Mouse (Mus musculus): ENCODE data around the gene Leng1. TPM values are rescaled to one million over a fixed set of nuclear protein-coding genes. Genes with fewer than 3 reads are reported as not detected.

Gene Leng1
- polyA plus RNA-seq, 1 experiment from 2014 or later, result 16.5 TPM

DNA sequence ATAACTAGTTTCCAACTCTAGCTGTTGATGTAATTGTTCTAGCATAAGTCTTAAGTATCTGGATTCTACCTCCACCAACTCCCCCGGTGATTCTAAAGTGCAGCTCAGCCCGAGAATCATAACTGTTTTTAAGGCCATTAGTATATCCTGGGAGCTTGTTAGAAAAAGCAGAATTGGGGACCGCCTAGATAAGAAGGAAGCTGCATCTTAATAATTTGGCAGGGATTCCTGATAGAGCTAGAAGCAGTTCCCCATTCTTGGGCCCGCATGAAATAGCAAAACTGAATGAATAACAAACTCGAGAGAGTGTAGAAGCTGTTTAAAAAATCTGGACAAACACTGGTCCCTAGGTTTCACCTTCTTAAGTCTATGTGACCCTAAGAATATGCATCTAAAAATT is 22.2 kb downstream of the Leng1 start:
- Histone ChIP-seq H3K9ac (replicated peaks; ENCODE audit: low read length) (no peak overlapping the region), H3K27me3 (ENCODE audit: control insufficient read depth, insufficient read depth, low read length) (no peaks in the 10 kb centered on the region), H3K4me3 (ENCODE audit: low read depth, low read length) (no peak overlapping the region), H3K4me2 (ENCODE audit: low read depth, low read length) (no peak overlapping the region; the same call in 1 of the 2 replicates), H3K27ac (replicated peaks; ENCODE audit: low read depth, low read length) (no peak overlapping the region), H3K4me1 (ENCODE audit: control insufficient read depth, insufficient read depth, low read length) (peaks cover 6% of the 10 kb centered on the region; the same call in 1 of the 2 replicates), H3K9me3 (replicated peaks; ENCODE audit: control insufficient read depth, low read length) (no peaks in the 10 kb centered on the region), H3K36me3 (replicated peaks; ENCODE audit: control insufficient read depth, insufficient read depth, low read depth, low read length) (peaks cover 3% of the 10 kb centered on the region)
- DNase-seq (ENCODE audit: low spot score), result no peak
- 72% methylated on average over 5 of the region's 5 CpGs for WGBS
- ATAC-seq (replicated peaks; ENCODE audit: insufficient number of reproducible peaks, low FRiP score, low TSS enrichment, low read depth), result no peak

- H3K27ac ChIP-seq (replicated peaks; ENCODE audit: low read depth, low read length), result no peak overlapping the region
- H3K4me1 ChIP-seq (ENCODE audit: control insufficient read depth, insufficient read depth, low read length), result no peaks in the 10 kb centered on the region
- H3K36me3 ChIP-seq (replicated peaks; ENCODE audit: control insufficient read depth, insufficient read depth, low read depth, low read length), result peaks cover 3% of the 10 kb centered on the region
- no peaks in the 10 kb centered on the region for H3K27me3 ChIP-seq (ENCODE audit: control insufficient read depth, insufficient read depth, low read length)
- no peak for DNase-seq (ENCODE audit: low spot score)
- H3K9me3 ChIP-seq (replicated peaks; ENCODE audit: control insufficient read depth, low read length), result no peaks in the 10 kb centered on the region
- peak overlapping the region; percentile 43 for H3K4me3 ChIP-seq (ENCODE audit: low read depth, low read length)
- H3K4me2 ChIP-seq (ENCODE audit: low read depth, low read length), result peak overlapping the region; percentile 78
- ATAC-seq (replicated peaks; ENCODE audit: insufficient number of reproducible peaks, low FRiP score, low TSS enrichment, low read depth), result no peak
- peak overlapping the region; percentile 77 for H3K9ac ChIP-seq (replicated peaks; ENCODE audit: low read length)
- 56% methylated on average over 3 of the region's 3 CpGs for WGBS
Observed at GRCm38 (mm10) chr7:3630478-3630815, 35.2 kb downstream of the Leng1 start.

- H3K4me1 ChIP-seq (ENCODE audit: control insufficient read depth, insufficient read depth, low read length), result no peaks in the 10 kb centered on the region
- H3K4me3 ChIP-seq (ENCODE audit: low read depth, low read length), result peak within 1 kb of the TSS; percentile 43
- H3K36me3 ChIP-seq (replicated peaks; ENCODE audit: control insufficient read depth, insufficient read depth, low read depth, low read length), result peaks cover 3% of the 10 kb centered on the region
- H3K4me2 ChIP-seq (ENCODE audit: low read depth, low read length), result peak within 1 kb of the TSS; percentile 78
- peak within 1 kb of the TSS; percentile 77 for H3K9ac ChIP-seq (replicated peaks; ENCODE audit: low read length)
- peak; percentile 84 for ATAC-seq (replicated peaks; ENCODE audit: insufficient number of reproducible peaks, low FRiP score, low TSS enrichment, low read depth)
- WGBS, result 1% methylated on average over 47 of the region's 47 CpGs
- H3K27ac ChIP-seq (replicated peaks; ENCODE audit: low read depth, low read length), result no peak within 1 kb of the TSS
- H3K27me3 ChIP-seq (ENCODE audit: control insufficient read depth, insufficient read depth, low read length), result no peaks in the 10 kb centered on the region
- no peaks in the 10 kb centered on the region for H3K9me3 ChIP-seq (replicated peaks; ENCODE audit: control insufficient read depth, low read length)
- DNase-seq (ENCODE audit: low spot score), result peak; percentile 96
Observed at GRCm38 (mm10) chr7:3629543-3630477, 35.8 kb downstream of the Leng1 start, which contains the start of the genes Tfpt and Prpf31. Gene Tfpt (minus strand): TSS chr7:3629929. Gene Prpf31 (plus strand): TSS chr7:3629985.

DNA sequence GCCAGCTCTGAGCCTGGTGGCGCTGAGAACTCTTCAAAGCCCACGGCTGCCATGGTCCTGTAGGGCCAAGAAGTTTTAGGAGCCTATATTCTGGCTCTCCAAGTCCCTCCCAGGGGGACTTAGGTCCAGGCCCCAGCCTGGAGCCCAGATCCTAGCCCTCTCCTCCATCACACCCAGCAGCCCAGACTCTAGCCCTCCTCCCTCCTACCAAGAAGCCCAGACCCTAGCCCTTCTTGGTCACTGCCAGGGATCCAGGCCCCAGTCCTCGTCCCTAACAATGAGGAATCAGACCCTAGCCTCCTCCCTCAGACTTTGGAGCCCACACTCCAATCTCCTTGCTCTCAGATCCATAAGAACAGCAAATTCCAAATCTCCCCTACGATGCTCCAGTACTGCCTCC is 36.6 kb downstream of the Leng1 start:
- peak overlapping the region; percentile 74 for H3K4me2 ChIP-seq (ENCODE audit: low read depth, low read length)
- peak overlapping the region; percentile 43 for H3K4me3 ChIP-seq (ENCODE audit: low read depth, low read length)
- no peaks in the 10 kb centered on the region for H3K9me3 ChIP-seq (replicated peaks; ENCODE audit: control insufficient read depth, low read length)
- peak; percentile 24; the same call in 1 of the 2 replicates for ATAC-seq (replicated peaks; ENCODE audit: insufficient number of reproducible peaks, low FRiP score, low TSS enrichment, low read depth)
- 34% methylated on average over 4 of the region's 4 CpGs for WGBS
- H3K27me3 ChIP-seq (ENCODE audit: control insufficient read depth, insufficient read depth, low read length), result no peaks in the 10 kb centered on the region
- H3K36me3 ChIP-seq (replicated peaks; ENCODE audit: control insufficient read depth, insufficient read depth, low read depth, low read length), result peaks cover 3% of the 10 kb centered on the region
- no peaks in the 10 kb centered on the region for H3K4me1 ChIP-seq (ENCODE audit: control insufficient read depth, insufficient read depth, low read length)
- H3K27ac ChIP-seq (replicated peaks; ENCODE audit: low read depth, low read length), result no peak overlapping the region
- DNase-seq (ENCODE audit: low spot score), result no peak
- H3K9ac ChIP-seq (replicated peaks; ENCODE audit: low read length), result peak overlapping the region; percentile 68

- Histone ChIP-seq H3K27ac (replicated peaks; ENCODE audit: low read depth, low read length) (no peak within 1 kb of the TSS), H3K4me3 (ENCODE audit: low read depth, low read length) (peak within 1 kb of the TSS; percentile 71), H3K9me3 (replicated peaks; ENCODE audit: control insufficient read depth, low read length) (no peaks in the 10 kb centered on the region), H3K36me3 (replicated peaks; ENCODE audit: control insufficient read depth, insufficient read depth, low read depth, low read length) (peaks cover 3% of the 10 kb centered on the region), H3K9ac (replicated peaks; ENCODE audit: low read length) (peak within 1 kb of the TSS; percentile 88), H3K4me2 (ENCODE audit: low read depth, low read length) (peak within 1 kb of the TSS; percentile 58), H3K4me1 (ENCODE audit: control insufficient read depth, insufficient read depth, low read length) (no peaks in the 10 kb centered on the region), H3K27me3 (ENCODE audit: control insufficient read depth, insufficient read depth, low read length) (no peaks in the 10 kb centered on the region)
- WGBS, result 1% methylated on average over 30 of the region's 32 CpGs
- DNase-seq (ENCODE audit: low spot score), result peak; percentile 92
- peak; percentile 95 for ATAC-seq (replicated peaks; ENCODE audit: insufficient number of reproducible peaks, low FRiP score, low TSS enrichment, low read depth)
Observed at GRCm38 (mm10) chr7:3617242-3617995, 48.2 kb downstream of the Leng1 start, which contains the start of gene Ndufa3. Gene Ndufa3 (plus strand): TSS chr7:3617373.

GRCm38 (mm10) chr7:3616389-3617241 is 49.0 kb downstream of the Leng1 start:
- H3K36me3 ChIP-seq (replicated peaks; ENCODE audit: control insufficient read depth, insufficient read depth, low read depth, low read length), result peaks cover 3% of the 10 kb centered on the region
- no peak overlapping the region for H3K27ac ChIP-seq (replicated peaks; ENCODE audit: low read depth, low read length)
- 43% methylated on average over 6 of the region's 6 CpGs for WGBS
- DNase-seq (ENCODE audit: low spot score) (no peak), ATAC-seq (replicated peaks; ENCODE audit: insufficient number of reproducible peaks, low FRiP score, low TSS enrichment, low read depth) (peak; percentile 20; the same call in 1 of the 2 replicates)
- no peaks in the 10 kb centered on the region for H3K9me3 ChIP-seq (replicated peaks; ENCODE audit: control insufficient read depth, low read length)
- no peak overlapping the region for H3K9ac ChIP-seq (replicated peaks; ENCODE audit: low read length)
- no peak overlapping the region for H3K4me2 ChIP-seq (ENCODE audit: low read depth, low read length)
- H3K4me1 ChIP-seq (ENCODE audit: control insufficient read depth, insufficient read depth, low read length), result no peaks in the 10 kb centered on the region
- H3K4me3 ChIP-seq (ENCODE audit: low read depth, low read length), result no peak overlapping the region; the same call in 1 of the 2 replicates
- H3K27me3 ChIP-seq (ENCODE audit: control insufficient read depth, insufficient read depth, low read length), result no peaks in the 10 kb centered on the region

- Histone ChIP-seq H3K9me3 (replicated peaks; ENCODE audit: control insufficient read depth, low read length) (no peaks in the 10 kb centered on the region), H3K4me1 (ENCODE audit: control insufficient read depth, insufficient read depth, low read length) (no peaks in the 10 kb centered on the region), H3K27ac (replicated peaks; ENCODE audit: low read depth, low read length) (no peak within 1 kb of the TSS), H3K9ac (replicated peaks; ENCODE audit: low read length) (no peak within 1 kb of the TSS), H3K4me2 (ENCODE audit: low read depth, low read length) (no peak within 1 kb of the TSS), H3K4me3 (ENCODE audit: low read depth, low read length) (no peak within 1 kb of the TSS), H3K27me3 (ENCODE audit: control insufficient read depth, insufficient read depth, low read length) (no peaks in the 10 kb centered on the region), H3K36me3 (replicated peaks; ENCODE audit: control insufficient read depth, insufficient read depth, low read depth, low read length) (peaks cover 3% of the 10 kb centered on the region)
- ATAC-seq (replicated peaks; ENCODE audit: insufficient number of reproducible peaks, low FRiP score, low TSS enrichment, low read depth) (no peak), DNase-seq (ENCODE audit: low spot score) (no peak)
- WGBS, result 80% methylated on average over 4 of the region's 4 CpGs
Observed at GRCm38 (mm10) chr7:3616057-3616388, 49.6 kb downstream of the Leng1 start, which contains the start of gene Oscar. Gene Oscar (minus strand): TSS chr7:3616157.
